Mouse (Mus musculus) T-helper 1 cell (primary cell): ENCODE data around the gene Chn2.

Source experiments
- in situ Hi-C: fragments of 300-600 bp; cut with MboI, MseI; formaldehyde crosslinking; loops from one replicate; pipeline ENCODE4 v1.15.1; 2025; ENCODE audit warnings: high pct_unique_total_duplicates

Gene Chn2

DNA sequence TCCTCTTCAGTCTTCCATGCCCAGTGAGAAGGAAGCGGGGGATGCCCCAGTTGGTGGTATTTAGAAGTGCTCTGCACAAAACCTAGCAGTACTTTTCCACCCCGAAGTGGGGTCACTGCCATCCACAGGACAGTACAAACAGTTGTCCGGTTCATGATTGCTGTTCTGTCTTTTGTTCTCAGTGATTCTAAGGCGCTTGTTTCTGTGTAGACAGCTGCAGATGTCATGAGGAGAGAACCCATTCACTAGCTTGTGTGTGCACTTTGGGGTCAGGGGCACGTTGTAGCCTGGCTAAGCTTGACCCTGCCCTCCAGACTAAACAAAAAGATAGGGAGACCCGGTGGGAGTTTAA, 234.0 kb downstream of the Chn2 start:
- in situ Hi-C loops, result no loop called here

DNA sequence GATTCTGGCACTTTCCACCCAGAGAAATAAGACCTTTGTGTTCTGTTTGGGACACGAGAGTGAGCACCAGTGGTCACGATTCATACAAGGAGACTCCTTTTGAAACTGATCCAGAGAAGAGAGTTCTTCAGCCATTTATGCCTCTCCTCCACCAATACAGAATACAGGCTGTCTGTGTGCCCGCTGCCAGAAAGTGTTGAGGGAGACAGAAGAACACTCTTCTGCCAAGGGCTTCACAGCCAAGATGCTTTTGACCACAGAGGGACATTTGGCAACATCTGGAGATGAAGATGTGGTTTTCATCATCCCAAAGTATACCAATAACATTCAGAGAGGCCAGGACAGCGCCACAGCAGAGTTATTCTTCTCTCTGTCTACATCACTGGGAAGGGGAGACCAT, 237.9 kb downstream of the Chn2 start:
- in situ Hi-C loops, result no loop called here

DNA sequence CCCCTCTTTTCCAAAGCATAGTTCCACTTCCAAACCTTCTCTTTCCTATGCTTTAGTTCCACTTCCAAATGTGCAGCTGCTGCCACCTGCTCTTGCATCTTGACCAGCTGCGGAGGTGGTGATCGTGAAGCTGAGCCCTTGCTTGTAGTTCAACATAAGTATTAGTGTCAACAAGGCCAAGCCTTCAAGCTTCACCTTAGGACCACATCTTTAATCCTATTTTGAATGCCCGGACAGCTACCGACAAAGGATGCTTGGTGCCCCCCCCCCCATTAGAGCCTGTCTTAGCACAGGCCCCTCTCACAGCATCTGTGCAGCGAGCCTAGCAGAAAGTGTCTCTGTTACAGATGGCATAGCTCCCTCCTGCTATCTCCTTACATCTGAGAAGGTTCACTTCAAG, 238.5 kb downstream of the Chn2 start:
- in situ Hi-C loops, result no loop called here

DNA sequence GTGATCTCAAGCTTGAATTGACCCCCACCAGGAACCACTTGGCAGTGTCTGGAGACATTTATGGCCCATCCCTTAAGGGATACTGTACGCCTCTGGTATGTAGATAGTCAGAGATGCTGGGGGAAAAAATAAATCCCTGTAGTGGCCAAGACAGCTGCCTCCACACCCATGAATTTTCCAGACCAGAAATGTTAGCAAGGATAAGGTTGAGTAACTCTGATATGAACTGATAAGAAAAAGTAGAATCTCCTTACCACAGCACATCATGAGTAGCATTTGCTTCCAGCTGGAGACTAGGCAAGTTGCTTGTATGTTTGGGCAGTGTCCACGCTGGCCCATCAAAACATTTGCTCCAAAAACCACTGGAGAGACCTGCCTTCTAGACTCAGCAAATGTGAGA, 239.3 kb downstream of the Chn2 start:
- in situ Hi-C loops, result no loop called here

DNA sequence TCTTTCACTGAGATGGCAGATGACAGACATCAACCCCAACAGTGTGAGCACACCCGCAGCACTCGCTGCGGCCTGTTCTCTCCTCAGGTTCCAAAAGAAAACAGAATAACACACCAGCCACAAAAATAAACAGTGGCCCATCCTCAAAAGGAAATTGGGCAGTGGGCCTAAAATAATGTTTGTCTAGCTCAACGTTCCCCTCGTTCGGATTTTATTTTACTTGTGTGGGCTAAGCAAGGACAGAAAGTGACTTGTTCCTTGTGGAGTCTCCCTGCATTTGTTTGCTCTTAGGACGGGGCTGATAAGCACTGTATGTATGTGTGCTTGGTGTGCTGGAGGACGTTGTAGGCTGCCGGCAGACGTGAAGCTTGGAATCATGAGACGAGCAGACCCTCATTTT, 240.0 kb downstream of the Chn2 start:
- in situ Hi-C loops, result no loop called here

DNA sequence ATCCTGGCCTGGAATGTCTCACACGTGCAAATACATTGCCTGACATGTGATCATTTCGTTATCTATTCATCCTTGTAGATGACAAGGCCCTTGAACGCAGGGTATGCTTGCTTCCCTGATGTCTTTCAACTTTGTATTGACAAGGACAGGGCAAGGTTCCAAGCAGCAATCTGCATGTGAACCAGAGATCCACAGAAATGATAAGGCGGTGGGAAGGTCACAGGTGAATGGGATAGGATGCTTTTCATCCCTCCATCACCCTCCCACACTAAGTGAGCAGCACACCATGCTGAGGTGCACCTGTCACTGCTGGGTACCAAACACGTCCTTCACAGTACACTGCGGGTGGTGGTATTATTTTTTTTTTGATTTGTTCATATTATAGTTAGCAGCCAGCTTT, 240.9 kb downstream of the Chn2 start:
- in situ Hi-C loops, result no loop called here

DNA sequence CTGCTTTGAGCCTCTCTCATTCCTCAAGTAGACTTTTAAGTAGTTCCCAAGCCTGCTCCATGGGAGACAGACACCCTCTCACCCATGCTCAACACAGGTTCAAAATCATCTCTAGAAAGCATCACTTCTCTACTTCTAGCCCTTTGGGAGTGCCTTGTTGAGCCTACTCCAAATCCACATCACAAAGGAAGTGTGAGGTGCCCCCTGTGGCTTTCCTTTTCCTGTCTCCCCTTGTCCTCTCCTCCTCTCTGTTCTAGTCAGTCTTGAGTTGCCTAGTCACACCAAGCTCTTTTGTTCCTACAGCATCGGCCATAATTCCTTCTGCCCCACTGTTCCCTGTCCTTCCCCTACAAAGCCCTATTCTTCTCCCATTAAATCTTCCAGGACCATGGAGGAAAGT, 243.9 kb downstream of the Chn2 start:
- in situ Hi-C loops, result no loop called here

DNA sequence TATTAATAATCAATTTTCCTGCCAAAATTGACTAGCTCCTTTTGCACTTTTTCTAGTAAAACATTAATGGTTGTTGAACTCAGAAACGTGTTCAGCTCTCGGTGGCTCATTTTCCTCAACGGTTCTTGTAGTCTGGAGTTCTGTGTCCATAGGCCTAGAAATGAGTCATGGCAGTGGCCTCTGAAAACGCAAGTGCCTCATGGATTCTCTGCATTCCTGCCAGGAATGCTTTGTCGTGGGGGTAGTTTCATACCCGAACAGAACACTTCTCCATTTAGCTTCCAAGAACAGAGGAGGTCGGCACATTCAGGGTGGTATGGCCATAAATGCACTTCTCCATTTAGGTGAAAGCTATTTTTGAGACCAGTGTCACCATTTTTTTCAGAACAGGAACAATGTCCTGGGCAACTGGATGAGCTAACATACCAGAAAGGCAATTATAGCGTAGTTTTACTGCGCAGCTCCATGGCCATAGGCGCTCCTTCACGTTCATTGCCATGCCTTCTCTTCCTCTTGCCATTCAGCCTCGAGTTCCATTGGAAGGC, 244.9 kb downstream of the Chn2 start:
- in situ Hi-C loops, result no loop called here

DNA sequence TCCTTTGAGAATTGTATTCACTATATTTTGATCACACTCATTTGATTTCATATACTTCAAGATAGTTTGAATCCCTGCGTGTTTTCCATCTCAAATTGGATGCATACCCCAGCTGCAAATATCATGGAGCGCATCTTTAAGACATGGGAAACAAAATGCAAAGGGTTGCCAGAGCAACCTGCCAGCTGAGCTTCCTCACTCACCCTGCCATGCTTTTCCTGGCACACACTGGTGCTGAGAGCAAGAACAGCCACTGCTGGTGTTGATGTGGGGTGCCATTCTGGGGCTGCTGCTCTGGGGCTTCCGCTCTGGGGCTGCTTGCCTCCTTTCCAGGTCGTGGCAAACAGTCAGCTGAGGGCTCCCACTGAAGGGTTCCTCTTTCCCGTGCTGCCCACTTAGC, 247.5 kb downstream of the Chn2 start:
- in situ Hi-C loops, result no loop called here

DNA sequence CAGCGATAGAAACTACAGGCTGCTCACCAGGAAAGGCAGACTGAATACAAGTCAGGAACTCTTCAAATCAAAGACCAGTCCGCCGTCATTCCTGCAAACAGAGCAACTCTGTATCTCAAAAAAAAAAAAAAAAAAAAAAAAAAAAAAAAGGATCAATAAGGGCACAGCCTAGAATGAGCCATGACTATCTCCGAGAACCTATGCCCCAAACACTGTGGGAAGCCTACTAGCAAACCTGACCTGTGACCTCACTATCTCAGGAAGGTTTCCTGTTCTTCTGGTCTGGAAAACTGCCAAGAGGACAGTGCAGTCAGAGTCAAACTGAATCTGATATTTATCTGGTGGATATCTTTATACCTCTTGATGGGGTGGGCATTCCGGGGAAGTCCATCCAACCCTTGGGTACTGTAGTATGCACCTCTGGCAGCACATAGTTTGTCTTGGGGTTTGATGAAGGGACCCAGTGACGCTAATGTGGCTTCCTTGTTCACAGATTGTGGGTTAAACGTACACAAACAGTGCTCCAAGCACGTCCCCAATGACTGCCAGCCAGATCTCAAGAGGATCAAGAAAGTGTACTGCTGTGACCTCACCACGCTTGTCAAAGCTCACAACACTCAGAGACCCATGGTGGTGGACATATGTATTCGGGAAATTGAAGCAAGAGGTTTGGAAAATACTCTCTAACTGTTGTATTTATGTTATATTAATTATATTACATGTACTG, 250.6 kb downstream of the Chn2 start:
- in situ Hi-C loops, result no loop called here

DNA sequence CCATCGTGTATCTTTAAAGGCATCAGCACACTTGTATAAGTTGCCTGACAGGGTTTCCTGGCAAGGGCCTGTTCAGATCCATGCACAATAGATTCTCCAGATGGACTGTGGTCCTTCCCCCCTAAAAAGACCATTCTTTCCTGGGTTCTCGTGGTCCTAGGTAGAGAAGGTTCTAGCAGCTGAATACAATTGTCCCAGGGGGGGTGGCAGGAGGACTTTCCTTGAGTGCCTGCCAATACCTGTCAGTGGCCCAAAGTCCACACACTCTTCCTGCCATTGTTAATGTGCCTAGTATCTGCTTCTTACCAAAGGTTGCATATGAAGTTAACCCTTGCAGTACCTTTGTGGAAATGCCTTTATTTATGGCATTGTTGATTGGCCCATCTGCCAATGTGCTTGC, 257.9 kb downstream of the Chn2 start:
- in situ Hi-C loops, result no loop called here

DNA sequence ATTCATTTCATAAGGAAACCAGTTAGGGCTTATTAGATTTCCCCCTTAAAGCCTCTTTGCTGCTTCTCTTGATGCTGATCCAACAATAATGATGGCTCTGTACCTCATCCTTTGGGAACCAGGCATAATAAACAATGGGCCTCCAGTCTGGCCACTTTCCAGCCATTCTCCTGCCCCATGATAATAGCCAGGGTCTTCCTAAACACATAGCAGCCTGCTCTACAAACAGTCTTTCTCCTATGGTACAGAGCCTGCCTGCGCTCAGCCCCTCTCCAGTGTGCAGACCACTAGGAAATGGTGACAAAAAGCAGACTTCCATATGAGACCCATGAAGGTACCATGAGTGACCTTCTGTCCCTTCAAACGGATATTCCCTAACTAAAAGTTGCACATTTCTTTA, 260.1 kb downstream of the Chn2 start:
- in situ Hi-C loops, result no loop called here

DNA sequence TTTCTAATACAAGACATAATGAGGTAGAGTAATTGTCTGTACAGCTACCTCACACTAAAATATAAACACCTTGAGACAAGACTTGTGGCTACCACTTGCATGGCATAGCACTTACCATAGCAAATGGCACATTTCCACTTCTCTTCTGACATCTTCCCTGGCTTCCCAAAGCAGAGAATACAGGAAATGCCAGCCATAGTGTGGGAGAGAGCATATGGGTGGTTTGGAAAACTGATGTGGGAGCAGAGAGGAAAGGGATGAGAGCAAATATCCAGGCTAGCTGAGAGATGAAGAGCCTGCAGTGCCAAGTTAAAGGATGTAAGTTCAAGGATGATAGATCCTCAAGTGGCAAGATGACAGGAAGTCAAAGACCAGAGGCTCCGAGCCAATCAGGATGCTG, 266.4 kb downstream of the Chn2 start:
- in situ Hi-C loops, result no loop called here

DNA sequence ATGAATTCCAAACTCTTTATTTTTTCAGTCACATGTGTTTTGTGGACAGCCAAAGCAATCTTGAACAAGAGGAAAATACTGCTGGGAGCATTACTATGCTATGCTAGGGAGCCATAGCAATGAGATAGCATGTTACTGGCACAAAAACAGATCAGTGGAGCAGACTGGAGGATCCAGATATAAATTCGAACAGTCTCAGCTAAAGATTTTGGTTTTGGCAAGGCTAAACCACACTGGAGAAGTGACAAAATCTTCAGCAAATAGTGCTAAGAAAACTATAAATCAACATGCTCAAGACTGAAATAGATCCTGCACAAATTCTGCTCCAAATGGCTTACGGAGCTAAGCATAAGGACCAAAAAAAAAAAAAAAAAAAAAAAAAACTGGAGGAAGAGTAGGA, 273.7 kb downstream of the Chn2 start:
- in situ Hi-C loops, result no loop called here

DNA sequence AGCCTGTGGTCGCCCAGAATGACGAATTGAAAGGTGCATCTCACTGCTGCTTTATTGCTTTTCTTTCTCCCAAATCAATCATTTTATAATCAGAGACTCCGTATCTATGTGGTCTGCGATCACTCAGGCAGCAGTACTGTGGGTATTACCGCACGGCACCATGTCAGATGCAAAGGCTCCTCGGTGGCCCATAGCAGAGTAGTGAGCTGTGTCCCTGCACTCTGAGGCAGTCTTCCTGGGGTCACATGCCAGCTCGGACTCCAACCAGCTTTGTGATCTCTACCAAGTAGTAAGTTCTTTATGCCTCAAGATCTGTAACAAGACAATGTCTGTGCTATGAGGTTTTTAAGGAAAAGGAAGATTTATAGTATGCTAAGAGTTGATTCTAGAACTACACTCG, 279.3 kb downstream of the Chn2 start:
- in situ Hi-C loops, result no loop called here

DNA sequence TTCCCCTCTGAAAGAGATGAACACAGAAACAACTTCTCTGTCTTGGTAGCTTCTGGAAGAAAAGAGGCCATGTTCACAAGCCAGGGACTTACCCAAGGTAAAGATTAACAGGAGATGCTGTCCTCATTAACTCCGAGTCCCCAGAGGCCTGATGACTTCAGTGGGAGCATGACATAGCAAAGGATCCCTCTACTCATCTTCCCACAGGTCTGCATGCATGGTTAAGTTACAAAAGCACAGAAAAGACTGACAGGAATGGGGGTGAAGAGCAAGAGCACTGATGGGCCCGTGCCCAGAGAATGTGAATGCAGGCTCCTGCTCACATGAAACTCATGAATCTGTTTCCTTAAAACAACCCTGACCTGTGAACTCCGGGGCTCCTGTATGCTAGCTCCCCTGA, 279.8 kb downstream of the Chn2 start:
- in situ Hi-C loops, result no loop called here

DNA sequence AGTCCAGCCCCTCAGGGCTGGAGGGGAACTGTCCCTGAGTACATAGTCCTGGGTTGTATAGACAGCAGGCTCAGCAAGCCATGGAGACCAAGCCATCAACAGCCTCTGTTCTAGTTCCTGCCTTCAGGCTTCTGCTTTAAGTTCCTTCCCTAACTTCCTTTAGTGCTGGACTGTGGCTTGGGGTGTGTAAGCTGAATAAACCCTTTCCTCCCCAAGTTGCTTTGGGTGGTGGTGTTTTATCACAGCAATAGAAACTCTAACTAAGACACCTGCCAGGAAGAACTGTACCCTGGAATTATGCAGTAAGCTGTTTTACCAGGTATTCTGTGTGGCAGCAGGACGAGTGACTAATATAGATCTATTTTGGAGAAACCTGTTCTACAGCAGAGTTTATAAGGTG, 280.9 kb downstream of the Chn2 start:
- in situ Hi-C loops, result no loop called here

DNA sequence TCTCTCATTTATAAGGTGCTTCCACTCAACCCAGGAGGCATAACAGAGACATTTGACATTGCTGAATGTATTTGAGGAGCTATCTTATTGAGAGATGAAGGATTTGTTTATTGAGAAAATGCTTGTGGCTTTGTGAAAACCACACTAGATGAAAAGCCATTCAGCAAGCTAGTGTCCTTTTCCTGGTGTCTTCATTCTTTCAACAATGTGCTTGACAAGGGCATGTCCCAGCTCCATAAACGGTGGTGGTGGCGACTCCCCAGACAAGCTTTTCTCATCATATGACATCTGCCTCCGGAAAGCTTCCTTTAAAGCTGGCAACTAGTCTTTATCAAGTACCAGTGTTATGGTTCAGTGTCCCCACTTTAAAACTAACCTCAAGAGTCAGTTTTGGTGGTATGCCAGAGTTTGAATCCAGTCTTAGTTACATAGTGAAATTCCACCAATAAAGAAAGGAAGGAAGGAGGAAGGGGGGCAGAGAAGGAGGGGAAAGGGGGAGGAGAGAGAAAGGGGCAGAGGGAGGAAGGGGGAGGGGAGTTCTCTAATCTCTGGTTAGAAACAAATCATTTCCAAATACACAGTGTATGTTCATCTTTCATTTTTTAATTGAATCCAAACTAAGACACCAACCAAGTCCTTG, 286.0 kb downstream of the Chn2 start, which contains the start of gene Prr15:
Gene Prr15 (plus strand): TSS at position 590 of the 640 bp plus-strand sequence.
- in situ Hi-C loops, result no loop called here

DNA sequence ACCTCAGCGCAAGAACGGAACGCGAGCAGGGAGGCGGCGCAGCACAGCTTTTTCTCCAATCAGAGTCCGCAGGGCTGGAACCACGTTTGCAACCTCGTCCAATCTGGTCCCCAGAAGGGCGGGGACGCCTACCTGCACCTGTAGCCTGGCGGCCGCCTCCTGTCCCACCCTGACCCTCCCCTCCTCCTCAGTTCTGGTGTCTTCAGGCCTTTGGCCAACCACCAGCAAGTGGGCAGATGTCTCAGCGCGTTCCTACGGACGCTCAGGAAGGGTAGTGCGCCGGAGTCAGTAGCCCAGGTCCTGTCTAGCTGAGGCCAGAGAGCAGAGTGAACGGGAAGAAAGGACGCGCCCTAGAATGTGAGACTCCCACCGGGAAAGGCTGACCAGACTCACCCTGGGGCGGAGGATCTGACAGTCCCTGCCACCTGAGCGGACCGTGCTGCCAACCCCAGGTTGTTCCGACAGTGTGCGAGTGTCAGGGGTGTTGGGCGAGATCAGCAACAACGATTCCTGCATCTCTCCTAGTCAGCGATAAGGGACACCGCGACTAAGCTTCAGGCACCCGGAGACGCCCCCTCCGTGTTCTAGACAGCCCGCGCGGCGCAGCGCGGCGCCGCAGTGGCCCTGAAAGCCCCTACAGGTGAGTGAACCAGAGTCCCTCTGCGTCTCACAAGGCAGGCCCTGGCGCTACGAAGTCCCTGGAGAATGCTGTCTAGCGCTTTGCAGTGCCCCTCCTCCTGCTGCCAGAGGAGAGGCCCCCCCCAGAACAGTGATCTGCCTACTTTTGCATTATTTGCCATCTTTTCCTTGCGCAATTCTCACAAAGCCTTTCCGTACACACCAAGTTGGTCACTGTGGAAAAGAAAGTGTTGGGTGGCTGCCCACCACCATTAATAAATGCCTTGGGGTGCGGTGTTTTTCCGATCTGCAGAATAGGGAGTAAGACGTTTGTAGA, 287.6 kb downstream of the Chn2 start:
- in situ Hi-C loops, result no loop called here

DNA sequence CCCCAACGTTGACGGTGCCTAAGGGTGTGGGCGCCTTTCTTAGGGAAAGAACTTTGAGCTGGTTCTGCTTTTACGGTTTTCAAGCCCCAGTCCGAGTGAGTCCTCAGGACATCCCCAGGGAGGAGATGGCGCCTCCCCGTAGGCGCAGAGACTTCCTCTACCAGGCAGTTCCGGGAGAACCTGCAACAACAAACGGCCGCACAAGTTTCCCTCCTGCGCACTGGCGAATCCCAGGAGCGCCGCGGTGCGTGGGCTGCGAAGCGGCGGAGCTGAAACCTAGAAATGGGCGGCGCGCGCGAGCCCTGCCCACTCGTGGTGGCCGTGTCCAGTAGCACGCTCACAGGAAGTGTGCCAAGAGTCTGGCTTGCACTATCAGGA, 288.3 kb downstream of the Chn2 start:
- in situ Hi-C loops, result no loop called here

DNA sequence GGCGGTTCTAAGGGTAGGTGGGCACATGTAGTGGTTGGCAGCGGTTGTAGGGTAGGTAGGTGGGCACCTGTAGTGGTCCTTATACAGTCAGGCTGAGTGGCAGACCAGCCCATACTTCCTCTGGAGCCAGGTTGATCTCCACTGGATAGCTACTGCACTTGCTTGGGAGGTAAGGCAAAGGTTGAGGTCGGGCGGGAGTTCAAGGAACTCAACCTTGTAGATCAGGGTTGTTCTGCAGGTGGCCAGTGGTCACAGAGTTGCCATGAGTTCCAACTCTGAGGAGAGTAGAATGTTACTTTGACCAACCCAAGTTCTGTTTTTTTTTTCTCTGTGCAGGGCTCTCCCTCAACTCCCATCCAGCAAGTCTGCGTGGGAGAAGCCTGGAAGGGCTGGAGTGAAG, 289.4 kb downstream of the Chn2 start:
- in situ Hi-C loops, result no loop called here

DNA sequence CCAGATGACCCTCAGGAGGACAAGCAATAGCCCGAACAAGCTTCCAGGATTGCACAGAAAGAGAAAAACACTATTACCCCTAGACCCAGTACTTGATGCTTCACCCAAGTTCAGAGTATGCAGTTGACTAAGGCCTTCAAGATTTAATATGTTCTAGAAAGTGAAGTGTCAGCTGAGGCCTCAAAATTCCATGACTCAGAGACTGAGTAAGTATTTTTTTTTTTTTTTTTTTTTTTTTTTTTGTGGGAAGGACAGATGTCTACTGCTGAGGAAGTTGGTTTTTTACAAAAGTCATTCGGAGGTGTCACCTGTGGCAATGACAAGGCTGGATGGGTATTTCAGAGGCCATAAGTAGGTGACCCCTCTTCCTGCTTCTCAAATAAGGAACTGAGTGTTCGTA, 290.2 kb downstream of the Chn2 start:
- in situ Hi-C loops, result no loop called here
